Mouse (Mus musculus): ENCODE measurements at regions not wholly inside any gene's neighbourhood (a gene's known extent, or its start where the extent isn't known, plus 50 kb on each side); places are given as distances from the start of the nearest gene placed in this dataset.

- no peak for DNase-seq (ENCODE audit: extremely low spot score in 1 of 2, low spot score in 1 of 2)
Measured at GRCm38 (mm10) chr8:77774551-77775335, 50.5 kb upstream of the Ednra start.

DNA sequence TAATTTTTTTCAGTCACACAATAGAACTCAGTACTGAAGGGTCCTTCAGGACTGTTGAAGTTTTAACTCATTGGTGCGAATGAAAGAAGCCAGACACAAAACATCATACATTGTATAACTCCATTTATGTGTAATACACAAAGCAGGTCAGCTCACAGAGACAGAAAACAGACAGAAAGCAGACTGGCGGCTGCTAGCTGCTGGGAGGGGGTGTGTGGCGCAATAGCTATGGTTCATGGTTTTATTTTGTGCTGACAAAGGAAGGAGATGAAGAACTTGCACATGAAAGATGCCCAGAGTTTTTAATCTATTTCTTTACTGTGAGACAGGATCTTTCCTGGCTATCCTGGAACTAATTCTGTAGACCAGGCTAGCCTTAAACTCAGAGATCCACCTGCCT, 51.3 kb upstream of the Ednra start:
- no peak for DNase-seq (ENCODE audit: extremely low spot score in 1 of 2, low spot score in 1 of 2)

- DNase-seq (ENCODE audit: extremely low spot score in 1 of 2, low spot score in 1 of 2): no peak
Measured at GRCm38 (mm10) chr8:77777597-77777996, 53.3 kb upstream of the Ednra start.

GRCm38 (mm10) chr8:77785676-77786255, 61.5 kb upstream of the Ednra start:
- DNase-seq (ENCODE audit: extremely low spot score in 1 of 2, low spot score in 1 of 2): no peak

DNA sequence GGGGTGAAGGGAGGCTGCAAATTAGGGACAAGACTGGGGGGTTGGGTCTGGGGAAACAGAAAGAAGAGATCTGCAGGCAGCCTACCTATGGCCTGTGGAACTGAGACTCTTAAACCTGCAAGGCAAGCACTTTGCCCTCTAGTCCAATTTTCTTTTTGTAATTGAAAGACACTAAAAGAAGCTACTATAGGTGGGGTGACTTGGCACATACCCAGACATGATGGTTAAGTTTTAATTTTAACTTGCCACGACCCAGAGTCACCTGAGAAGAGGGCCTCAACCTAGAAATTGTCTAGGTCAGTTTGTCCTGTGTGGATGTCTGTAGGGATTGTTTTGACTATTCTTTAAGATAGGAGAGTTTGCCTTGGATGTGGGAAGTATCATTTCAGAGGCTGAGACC, 70.6 kb upstream of the Ednra start:
- DNase-seq (ENCODE audit: extremely low spot score in 1 of 2, low spot score in 1 of 2): no peak

GRCm38 (mm10) chr8:77803147-77803903, 79.1 kb upstream of the Ednra start:
- no peak for DNase-seq (ENCODE audit: extremely low spot score in 1 of 2, low spot score in 1 of 2)

- DNase-seq (ENCODE audit: extremely low spot score in 1 of 2, low spot score in 1 of 2): no peak
Measured at GRCm38 (mm10) chr8:77804536-77804935, 80.3 kb upstream of the Ednra start.

DNA sequence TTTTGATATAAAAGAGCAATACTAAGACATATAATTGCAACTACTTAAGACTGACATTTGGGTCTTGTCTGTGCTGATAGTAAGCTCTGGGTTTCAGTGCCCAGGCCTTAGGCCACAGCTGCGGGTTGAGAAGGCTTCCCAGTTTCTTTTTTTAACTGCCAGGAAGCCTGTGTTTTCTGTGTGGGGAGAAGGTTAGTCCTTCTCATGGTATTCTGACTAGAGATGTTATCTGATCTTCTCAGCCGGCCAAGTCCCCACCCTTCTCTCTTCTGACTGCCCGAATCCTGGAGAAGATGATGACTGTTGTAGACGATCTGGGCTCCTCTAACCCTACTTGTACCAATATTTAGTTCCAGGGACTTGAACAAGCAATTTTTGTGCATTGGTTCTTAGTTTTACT, 80.7 kb upstream of the Ednra start:
- no peak for DNase-seq (ENCODE audit: extremely low spot score in 1 of 2, low spot score in 1 of 2)

- DNase-seq (ENCODE audit: extremely low spot score in 1 of 2, low spot score in 1 of 2): no peak
Measured at GRCm38 (mm10) chr8:77805657-77806056, 81.4 kb upstream of the Ednra start.

- no peak for DNase-seq (ENCODE audit: extremely low spot score in 1 of 2, low spot score in 1 of 2)
Measured at GRCm38 (mm10) chr8:77814796-77815647, 90.8 kb upstream of the Ednra start.

GRCm38 (mm10) chr8:77815648-77815971, 91.3 kb upstream of the Ednra start:
- DNase-seq (ENCODE audit: extremely low spot score in 1 of 2, low spot score in 1 of 2): no peak

- no peak for DNase-seq (ENCODE audit: extremely low spot score in 1 of 2, low spot score in 1 of 2)
Measured at GRCm38 (mm10) chr8:77816217-77816616, 92.0 kb upstream of the Ednra start.

DNA sequence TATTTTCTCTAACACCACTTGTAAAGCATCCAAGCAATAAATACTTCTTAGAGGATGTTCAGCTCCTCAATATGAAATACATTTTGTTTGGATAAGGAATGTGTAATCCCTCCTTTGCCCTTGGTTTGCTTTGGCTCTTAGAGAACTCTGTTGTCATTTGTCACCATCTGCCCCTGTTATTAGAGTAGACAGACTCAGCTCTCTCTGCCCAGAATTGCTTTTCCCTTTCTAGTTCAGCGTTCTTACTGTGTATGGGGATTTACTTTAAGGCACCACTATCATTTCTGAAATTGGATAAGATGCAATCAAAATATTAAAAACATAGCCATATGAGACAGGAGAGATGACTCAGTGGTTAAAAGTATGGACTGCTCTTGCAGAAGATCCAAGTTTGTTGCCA, 101.5 kb upstream of the Ednra start:
- DNase-seq (ENCODE audit: extremely low spot score in 1 of 2, low spot score in 1 of 2): no peak

DNA sequence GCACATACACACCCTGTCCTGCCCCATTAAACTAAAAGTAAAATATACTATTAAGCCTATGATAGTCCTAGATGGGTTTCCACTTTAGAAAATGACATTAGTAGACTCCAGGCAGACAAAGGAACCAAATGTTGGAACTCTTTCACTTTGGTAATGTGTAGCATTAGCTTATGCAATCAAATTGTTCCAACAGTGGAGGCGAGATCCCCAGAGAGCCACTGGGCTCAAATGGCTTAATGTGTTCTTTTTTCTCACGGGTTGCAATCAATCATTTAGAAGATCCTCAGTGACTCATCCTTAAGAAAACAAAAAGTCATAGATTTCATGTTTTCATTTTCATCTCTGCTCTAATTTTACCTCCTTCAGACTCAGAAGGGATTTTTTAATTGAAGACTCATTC, 102.0 kb upstream of the Ednra start:
- DNase-seq (ENCODE audit: extremely low spot score in 1 of 2, low spot score in 1 of 2): no peak

- no peak for DNase-seq (ENCODE audit: extremely low spot score in 1 of 2, low spot score in 1 of 2)
Measured at GRCm38 (mm10) chr8:77828079-77828478, 103.8 kb upstream of the Ednra start.

DNA sequence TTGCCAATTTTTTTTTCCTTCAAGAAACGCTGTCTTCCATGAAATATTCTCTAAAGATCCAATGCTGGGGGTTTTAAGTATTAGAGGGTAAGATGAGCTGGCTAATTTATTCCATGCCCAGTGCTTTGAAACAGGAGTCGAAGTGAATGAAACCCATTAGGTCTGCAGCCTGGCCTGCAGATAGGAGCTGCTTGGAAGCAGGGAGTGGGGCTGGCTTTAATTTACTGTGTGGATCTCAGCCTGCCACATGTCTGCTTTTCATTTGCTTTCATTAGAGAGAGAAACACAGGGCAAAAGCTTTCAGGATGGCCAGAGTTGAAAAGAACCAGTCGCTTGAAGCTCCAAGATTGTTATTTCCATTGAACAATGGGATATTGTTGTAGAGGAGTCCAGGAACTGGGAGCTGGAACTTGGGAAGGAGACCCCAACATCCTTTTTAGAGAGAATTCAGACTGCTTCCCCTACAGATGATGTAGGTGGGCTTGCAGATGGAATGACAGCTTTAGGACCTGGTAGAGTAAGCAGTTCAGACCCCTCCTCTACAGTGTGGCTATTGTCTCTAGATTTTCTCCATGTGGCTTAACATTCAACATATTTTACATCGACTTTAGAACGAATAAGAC, 105.0 kb upstream of the Ednra start:
- no peak for DNase-seq (ENCODE audit: extremely low spot score in 1 of 2, low spot score in 1 of 2)

GRCm38 (mm10) chr8:77829764-77830163, 105.5 kb upstream of the Ednra start:
- DNase-seq (ENCODE audit: extremely low spot score in 1 of 2, low spot score in 1 of 2): no peak

DNA sequence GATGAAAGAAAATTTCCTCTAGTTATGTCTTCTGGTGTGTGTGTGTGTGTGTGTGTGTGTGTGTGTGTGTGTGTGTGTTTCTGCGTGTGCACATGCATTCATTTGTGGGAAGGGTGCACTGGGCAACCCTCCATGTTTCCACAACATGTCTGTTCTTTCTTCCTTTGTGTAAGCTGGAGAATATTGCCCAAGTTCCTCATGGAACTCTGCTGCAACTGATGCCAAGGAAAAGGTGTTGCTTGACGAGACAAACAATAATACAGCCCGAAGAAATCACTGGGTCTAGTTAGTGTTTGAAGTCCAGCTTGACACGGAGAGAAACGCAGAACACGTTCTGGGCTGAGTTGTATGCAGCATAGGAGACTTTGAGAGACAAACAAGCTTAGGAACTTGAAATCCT, 110.0 kb upstream of the Ednra start:
- no peak for DNase-seq (ENCODE audit: extremely low spot score in 1 of 2, low spot score in 1 of 2)

- no peak for DNase-seq (ENCODE audit: extremely low spot score in 1 of 2, low spot score in 1 of 2)
Measured at GRCm38 (mm10) chr8:77836902-77837489, 112.7 kb upstream of the Ednra start.
